Mouse (Mus musculus) olfactory bulb, adult 2 months (tissue): ENCODE measurements around the gene Pkn3.

ENCODE experiments used
- CTCF ChIP-seq: fragments of 200-500 bp; IDR thresholded peaks from 2 replicates; pipeline ENCODE4 v1.5.1; 2012; ENCODE audit warnings: low read depth, mild to moderate bottlenecking, low read length, moderate library complexity; ENCODE audit not compliant: insufficient read depth
- POLR2A ChIP-seq: fragments of 200-500 bp; IDR thresholded peaks from 2 replicates; pipeline ENCODE4 v1.6.1; 2012; ENCODE audit warnings: mild to moderate bottlenecking, low read depth, low read length, moderate library complexity; ENCODE audit not compliant: insufficient read depth

GRCm38 (mm10) chr2:30119641-30120051 is 42.2 kb downstream of the Pkn3 start:
- TF ChIP-seq POLR2A (no peak), CTCF (no peak)
